Mouse (Mus musculus) gonadal fat pad, adult 2 months (tissue): ENCODE data around the gene Rnf149. TPM values are rescaled to one million over a fixed set of nuclear protein-coding genes. Genes with fewer than 3 reads are reported as not detected.

Experiments used
- DNase-seq: peaks from one replicate; pipeline ENCODE4 v3.0.0-alpha.2; 2012; ENCODE audit warnings: low read depth
- polyA plus RNA-seq: library from polyadenylated mRNA; depleted of rRNA; stranded (reverse); fragments of >200 nt; gene quantifications from 2 replicates; pipeline ENCODE4 v1.2.3, GENCODE M21; 2012; rRNA removed

Gene Rnf149
- polyA plus RNA-seq, 1 experiment, result 168 TPM

GRCm38 (mm10) chr1:39530258-39530943, 46.8 kb downstream of the Rnf149 start:
- DNase-seq, result no peak

- DNase-seq, result no peak
Measured at GRCm38 (mm10) chr1:39528319-39528718, 48.9 kb downstream of the Rnf149 start.

GRCm38 (mm10) chr1:39527432-39527831, 49.8 kb downstream of the Rnf149 start:
- DNase-seq, result peak; percentile 49

DNA sequence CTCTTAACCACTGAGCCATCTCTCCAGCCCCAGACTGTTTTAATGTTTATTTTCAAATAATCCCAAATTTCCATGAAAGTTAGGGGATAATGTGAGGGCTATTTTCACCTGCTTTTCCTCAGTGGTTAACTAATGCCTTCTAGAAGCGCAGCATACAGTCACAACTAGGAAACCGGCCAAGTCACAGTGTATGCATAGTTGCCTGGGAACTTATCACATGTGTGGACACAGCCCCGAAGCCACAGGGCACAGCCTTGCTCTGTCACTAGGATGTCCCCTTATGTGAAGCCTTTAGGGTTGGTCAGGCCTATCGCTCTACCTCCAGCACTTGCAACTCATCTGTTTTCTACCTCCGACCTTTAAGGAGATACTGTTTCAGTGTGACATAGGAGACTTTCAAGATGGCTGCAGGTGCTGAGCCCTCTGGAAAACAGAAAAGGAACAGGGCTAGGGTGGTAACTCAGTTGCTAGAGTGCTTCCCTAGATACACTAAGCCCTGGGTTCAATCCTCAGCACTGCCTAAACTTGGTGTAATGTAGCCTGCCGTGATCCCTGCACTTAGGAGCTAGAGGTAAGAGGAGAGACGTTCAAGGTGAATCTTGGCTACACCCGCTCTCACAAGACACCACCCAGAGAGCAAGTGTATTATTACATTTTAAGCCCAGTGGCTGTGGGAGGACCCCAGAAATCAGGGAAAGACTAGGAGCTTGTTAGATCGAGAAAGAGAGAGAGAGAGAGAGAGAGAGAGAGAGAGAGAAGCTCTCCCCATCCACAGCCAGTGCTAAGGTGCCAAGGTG, 50.6 kb downstream of the Rnf149 start:
- no peak for DNase-seq

GRCm38 (mm10) chr1:39525763-39526162, 51.4 kb downstream of the Rnf149 start:
- no peak for DNase-seq

DNA sequence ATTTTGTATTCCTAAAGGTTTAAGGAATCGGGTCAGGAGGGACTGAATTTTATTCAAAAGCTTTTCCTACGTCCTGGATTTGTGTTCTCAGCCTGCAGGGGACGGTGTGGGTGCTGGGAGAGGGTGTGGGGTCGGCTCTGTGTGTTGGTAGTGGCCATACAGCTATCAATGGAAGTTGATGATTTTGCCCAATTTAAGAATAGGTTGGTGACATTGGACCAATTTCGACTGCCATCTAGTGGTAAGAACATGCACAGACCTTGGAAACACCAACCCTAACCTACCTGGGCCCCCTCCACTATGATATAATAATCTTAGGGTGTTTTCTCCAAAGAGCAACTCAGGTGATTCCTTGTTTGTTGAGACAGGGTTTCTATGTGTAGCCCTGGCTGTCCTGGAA, 54.7 kb downstream of the Rnf149 start:
- DNase-seq, result no peak

DNA sequence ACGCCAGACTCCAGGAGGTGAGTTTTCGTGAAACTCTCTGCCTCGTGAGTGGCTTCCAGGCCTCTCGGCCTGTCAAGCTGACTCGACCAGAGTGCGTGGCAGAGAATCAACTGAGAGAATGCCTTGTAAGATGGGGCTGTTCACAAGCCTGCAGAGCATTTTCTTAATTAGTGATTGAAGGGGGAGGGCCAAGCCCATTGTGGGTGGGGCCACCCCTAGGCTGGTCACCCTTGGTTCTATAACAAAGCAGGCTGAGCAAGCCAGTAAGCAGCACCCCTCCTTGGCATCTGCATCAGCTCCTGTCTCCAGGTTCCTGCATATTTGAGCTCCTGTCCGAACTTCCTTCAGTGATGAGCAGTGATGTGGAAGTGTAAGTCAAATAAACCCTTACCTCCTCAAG, 55.9 kb downstream of the Rnf149 start:
- no peak for DNase-seq

GRCm38 (mm10) chr1:39515303-39515991, 61.8 kb downstream of the Rnf149 start:
- DNase-seq, result no peak

GRCm38 (mm10) chr1:39512183-39512582, 65.0 kb downstream of the Rnf149 start:
- DNase-seq, result no peak

DNA sequence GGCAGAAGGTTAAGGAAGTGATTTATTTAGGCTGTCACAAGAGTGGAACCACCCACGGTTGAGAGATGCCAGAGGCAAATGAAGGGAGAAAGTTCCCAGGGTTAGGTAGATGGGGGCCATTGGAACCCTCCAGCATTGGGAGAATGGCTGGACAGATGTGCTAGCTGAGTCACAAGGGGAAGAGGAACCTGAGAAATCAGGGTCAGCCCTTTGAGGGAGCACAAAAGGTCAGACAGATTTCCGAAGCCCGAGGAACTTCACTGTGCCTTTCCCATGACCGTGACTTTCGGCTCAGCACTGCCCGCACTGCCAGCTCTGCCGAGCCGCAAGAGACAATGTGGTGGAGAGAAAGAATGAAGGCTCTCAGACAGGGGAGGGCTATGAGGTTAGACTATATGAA, 65.4 kb downstream of the Rnf149 start:
- no peak for DNase-seq

GRCm38 (mm10) chr1:39505600-39505999, 71.6 kb downstream of the Rnf149 start:
- DNase-seq, result no peak

GRCm38 (mm10) chr1:39504261-39504660, 72.9 kb downstream of the Rnf149 start:
- no peak for DNase-seq

GRCm38 (mm10) chr1:39502817-39503633, 74.2 kb downstream of the Rnf149 start:
- DNase-seq, result no peak

Other genes with a start within 250 kb of the Rnf149 start
- gene Rpl31, start 209.6 kb downstream of the Rnf149 start, polyA plus RNA-seq, result 262 and 309 TPM in 2 replicates
- gene Tbc1d8, start 98.7 kb downstream of the Rnf149 start, polyA plus RNA-seq, result 96.2 and 115 TPM in 2 replicates
- 14.1 and 18.8 TPM in 2 replicates for gene Cnot11, start 42.4 kb downstream of the Rnf149 start, polyA plus RNA-seq
- gene Creg2, start 74.1 kb upstream of the Rnf149 start, polyA plus RNA-seq, result 1.6 and 3.2 TPM in 2 replicates
- gene Rfx8, start 143.6 kb upstream of the Rnf149 start, polyA plus RNA-seq, result 0.23 and 0.44 TPM in 2 replicates
- not detected in 2 replicates for gene Gm3646, start 227.9 kb upstream of the Rnf149 start, polyA plus RNA-seq